Mouse (Mus musculus) retina, postnatal 7 days (tissue): ENCODE measurements around the gene Tapt1.

Experiments
- DNase-seq: peaks from one replicate; pipeline ENCODE4 v3.0.0-alpha.2; 2012; ENCODE audit warnings: low read depth, low spot score

Gene Tapt1

GRCm38 (mm10) chr5:44226521-44227461, at the start of gene Tapt1:
Gene Tapt1, minus strand, starts transcription at chr5:44226626.
- DNase-seq = peak; percentile 76

DNA sequence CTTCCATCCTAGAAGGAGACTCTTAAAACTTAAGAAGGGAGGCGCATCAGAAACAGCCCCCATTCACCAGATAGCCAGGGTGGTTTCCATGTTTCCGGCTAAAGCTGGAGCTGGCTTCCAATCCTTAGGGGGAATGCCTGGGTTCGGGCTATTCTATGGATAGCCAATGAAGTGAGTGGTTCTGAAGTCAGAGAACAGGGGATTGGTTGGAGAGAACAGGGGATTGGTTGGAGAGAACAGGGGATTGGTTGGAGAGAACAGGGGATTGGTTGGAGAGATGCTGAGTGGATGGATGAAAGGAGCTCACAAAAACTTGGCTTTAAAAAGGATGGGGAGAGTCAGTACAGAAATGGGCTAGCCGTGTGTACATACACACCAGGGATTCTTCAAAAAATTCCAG, 45.1 kb upstream of the Tapt1 start:
- DNase-seq = no peak

GRCm38 (mm10) chr5:44268524-44268923, 42.1 kb upstream of the Tapt1 start:
- DNase-seq = peak; percentile 21

DNA sequence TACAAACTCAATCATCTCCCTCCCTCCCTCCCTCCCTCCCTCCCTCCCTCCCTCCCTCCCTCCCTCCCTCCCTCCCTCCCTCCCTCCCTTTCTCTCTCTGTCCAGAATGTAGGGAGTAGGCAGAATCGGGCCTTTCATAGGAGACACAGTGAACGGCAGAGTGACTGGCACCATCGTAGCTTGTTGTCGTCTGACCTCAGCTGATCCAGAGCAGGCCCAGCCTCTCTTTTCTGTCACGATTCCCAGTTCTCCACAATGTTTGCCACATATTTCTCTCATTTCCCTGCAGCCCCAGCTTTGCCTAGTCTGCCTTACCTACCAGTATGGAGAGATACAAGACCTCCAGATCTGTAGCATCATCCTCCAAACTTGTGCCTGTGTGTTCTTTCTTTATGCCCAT, 35.3 kb upstream of the Tapt1 start:
- no peak for DNase-seq

DNA sequence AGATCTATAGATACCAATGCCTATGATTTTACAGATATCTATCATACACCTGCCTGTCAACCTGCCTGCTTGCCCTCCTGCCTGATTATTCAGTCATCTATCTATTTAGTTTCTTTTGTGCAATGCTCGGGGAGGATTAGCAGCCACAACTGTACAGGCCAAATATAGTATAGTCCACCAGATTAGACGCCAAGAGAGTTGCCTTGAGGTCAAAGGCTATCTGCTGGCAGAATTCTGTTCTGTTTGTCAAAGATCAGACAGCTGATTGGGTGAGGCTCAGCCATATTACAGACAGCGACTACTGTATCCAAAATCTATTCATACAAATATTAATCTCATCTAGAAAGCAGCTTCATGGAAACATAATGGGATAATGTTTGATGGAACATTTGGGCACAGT, 34.7 kb upstream of the Tapt1 start:
- no peak for DNase-seq

DNA sequence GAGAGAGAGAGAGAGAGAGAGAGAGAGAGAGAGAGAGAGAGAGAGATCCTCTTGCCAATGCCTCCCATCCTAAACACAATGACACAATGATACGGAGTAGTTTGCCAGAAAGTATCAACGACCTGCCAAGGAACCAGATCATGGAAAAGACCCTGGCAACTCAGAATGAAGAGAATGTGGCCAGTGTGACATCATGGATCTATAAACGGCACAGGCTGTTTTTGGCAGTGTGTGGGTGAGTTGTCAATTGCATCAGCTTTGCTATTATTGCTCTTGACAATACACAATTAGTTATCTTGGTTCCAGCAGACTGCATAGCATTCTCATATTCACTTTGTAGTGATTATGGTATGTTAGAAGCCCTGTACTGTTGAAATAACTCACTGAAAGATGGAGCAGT, 33.3 kb upstream of the Tapt1 start:
- DNase-seq = no peak

DNA sequence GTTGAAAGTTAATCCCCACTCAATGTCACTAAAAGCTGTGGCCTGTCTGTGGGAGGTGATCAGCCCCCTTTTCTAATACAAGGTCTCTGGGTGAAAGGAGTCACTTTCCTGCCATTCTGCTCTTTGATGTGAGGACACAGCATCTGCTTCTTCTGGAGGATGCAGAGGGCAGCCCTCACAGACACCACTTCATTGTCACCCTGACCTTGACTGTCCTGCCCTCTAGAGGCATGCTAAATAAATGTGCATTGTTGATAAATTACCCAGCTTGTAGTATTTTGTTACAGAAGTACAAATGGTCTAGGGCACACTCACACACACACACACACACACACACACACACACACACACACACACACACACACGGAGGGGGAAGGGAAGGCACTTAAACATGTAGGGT, 31.7 kb upstream of the Tapt1 start:
- no peak for DNase-seq

DNA sequence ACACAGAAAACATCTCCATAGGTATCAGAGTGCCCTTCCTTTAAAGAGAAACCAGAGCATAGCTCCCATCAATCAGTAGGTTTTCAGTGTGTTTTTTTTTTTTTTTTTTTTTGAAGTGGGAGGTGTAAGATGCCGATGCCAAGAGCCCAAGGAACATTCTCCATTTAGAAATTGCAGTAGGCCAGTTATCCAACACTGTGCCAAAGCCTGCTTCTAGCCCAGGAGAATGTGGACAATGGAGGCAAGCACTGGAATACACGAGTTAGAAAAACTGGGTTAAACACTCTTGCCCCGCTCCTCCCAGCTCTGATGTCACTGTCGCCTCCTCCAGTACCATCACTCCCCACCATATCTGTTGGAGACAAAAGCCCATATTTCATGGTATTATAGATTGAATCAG, 31.0 kb upstream of the Tapt1 start:
- no peak for DNase-seq

- DNase-seq = no peak
These were observed 30.1 kb upstream of the Tapt1 start for GRCm38 (mm10) chr5:44256512-44256911.

GRCm38 (mm10) chr5:44255756-44256398, 29.5 kb upstream of the Tapt1 start:
- no peak for DNase-seq

GRCm38 (mm10) chr5:44253449-44253848, 27.0 kb upstream of the Tapt1 start:
- no peak for DNase-seq

GRCm38 (mm10) chr5:44252395-44252794, 26.0 kb upstream of the Tapt1 start:
- no peak for DNase-seq

DNA sequence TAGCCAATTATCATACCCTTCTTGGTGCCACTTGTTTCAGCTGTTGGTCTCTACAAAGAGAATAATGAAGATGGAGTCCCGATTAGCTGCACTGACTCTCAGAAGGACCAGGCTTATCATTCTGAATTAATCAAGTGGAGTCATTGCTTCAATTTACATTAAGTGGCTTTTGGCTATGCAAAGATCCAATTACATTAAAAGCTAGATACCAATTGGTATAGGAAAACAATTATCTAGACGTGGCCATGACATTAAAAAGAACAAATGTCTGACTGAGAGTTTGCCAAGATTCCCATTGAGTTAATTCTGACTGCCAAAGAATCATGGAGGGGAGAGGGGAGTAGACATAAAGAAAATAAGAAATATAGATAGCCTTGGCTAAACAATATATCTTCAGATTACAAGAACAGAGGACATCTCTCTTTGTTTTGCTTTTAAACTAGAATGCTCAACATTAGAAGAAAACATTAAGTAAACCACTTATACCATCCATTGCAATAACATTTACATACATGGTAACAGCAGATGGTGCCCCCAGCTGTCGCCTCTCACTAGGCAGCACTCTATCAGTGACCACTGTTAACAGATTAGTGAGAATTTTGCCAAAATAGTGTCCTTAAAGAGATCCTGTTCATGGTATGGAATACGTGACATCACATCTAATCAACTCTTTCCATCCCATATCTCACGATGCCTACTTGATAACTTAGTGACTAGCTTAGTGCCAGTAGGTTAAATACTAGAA, 24.0 kb upstream of the Tapt1 start:
- no peak for DNase-seq

GRCm38 (mm10) chr5:44249363-44249762, 22.9 kb upstream of the Tapt1 start:
- no peak for DNase-seq

- DNase-seq = no peak
These were observed 20.2 kb upstream of the Tapt1 start for GRCm38 (mm10) chr5:44246493-44247217.

GRCm38 (mm10) chr5:44244894-44245423, 18.5 kb upstream of the Tapt1 start:
- no peak for DNase-seq

- DNase-seq = no peak
These were observed 16.4 kb upstream of the Tapt1 start for GRCm38 (mm10) chr5:44242828-44243227.

- DNase-seq = no peak
These were observed 15.3 kb upstream of the Tapt1 start for GRCm38 (mm10) chr5:44241726-44242125.

GRCm38 (mm10) chr5:44239187-44240136, 13.0 kb upstream of the Tapt1 start:
- DNase-seq = no peak

- no peak for DNase-seq
These were observed 11.8 kb upstream of the Tapt1 start for GRCm38 (mm10) chr5:44238201-44238600.
